Mouse (Mus musculus) left cerebral cortex, postnatal 10 days (tissue): Measurements from ENCODE around the gene Mtss1l. TPM values are rescaled to one million over a fixed set of nuclear protein-coding genes. Genes with fewer than 3 reads are reported as not detected.
"Not testable (repeated sequence)": the region's sequence is repeated elsewhere in the genome, so short reads cannot be mapped to it uniquely, and the experiment has no call there.

Experiments
- DNase-seq, 2 experiments: peaks; one replicate each; pipeline ENCODE4 v3.0.0; 2021 to 2022; ENCODE audit warnings: low spot score in 2 of 2, mixed read lengths in 1 of 2; ENCODE audit errors: extremely low spot score in 1 of 2
- intact Hi-C: fragments of 180-260 bp; cut with DNase I; formaldehyde crosslinking; loops from one replicate; pipeline ENCODE4 v1.15.1; 2025
- total RNA-seq, 2 experiments: library from RNA; stranded (reverse); gene quantifications; 2 replicates each; pipeline ENCODE4 v1.2.3; 2021

The Mtss1l gene
- total RNA-seq, 2 experiments from 2014 or later, result 214 to 236 TPM

- intact Hi-C loops, result no loop called here
- DNase-seq, result peak in 1 of 2 experiments; percentile 88
These were observed 39.9 kb downstream of the Mtss1l start for GRCm38 (mm10) chr8:110761185-110761584.

DNA sequence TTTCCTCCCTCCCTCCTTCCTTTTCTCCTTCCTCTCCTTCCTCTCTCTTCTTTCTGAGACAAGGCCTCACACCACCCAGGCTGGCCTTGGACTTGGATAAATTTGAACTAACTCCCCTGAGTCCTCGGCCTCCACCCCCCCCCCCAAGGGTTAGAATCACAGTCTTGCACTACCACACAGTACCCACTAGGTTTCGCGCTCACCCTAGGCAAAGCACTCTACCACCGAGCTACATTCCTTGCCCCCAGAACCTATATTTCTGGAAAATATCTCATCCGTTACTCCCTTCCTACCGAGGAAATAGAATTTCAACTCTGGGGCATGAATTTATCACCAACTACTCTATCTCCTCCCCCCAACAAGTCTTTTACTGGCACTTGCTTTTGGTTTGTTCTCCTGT lies 40.7 kb downstream of the Mtss1l start:
- no peak for DNase-seq
- intact Hi-C loops, result no loop called here

DNA sequence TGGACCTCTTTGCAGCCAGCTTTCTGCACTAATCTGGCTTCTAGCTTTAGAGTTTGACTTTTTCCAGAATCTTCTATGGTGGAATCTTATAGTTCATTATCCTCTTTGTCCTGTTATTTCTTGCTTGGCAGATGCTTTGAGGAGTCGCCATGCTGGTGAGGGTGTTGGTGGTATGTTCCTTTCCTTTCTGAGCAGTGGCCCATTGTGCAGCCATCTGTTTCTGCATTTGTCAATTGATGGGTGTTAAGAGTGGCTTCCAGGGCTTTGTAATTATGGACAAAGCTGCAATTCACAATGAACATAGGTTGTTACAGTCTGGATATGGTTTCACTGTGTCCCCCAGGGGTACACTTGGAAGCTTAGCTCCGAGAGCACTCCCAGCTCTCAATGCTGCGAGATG lies 43.4 kb downstream of the Mtss1l start:
- intact Hi-C loops, result no loop called here
- no peak for DNase-seq

DNA sequence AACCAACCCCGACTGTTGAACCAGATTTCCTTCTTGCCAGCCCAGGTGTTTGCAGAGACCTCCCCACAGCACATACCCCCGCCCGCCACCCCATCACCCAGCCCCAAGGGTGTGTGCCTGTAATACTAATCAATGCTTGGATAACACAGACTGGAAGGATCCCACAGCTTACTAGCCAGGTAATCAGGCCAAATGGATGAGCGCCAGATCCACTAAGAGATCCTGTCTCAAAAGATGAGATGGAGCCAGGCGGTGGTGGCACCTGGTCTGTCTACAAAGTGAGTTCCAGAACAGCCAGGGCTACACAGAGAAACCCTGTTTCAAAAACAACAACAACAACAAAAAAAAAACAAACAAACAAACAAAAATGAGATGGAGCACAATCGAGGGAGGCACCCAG lies 46.0 kb downstream of the Mtss1l start:
- no peak for DNase-seq
- intact Hi-C loops, result no loop called here

DNA sequence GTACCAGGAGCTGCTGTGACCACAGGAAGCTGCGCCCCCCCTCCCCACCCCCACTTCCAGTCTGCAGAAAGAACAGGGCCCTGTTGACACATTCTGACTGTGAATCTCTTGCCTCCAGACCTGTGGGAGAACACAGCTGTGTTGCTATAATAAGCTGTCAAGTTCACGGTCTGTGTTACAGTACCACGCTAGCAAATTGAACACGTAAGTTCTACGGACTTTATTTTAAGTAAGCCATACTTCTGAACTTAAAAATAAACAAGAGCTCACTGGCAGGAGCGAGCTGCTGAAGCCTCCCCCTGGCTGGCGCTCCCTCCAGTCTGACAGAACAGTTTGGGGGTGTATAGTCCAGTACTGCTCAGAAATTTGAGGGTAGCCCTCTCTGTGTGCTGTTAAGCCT lies 51.2 kb downstream of the Mtss1l start:
- DNase-seq, result no peak
- intact Hi-C loops, result no loop called here

- no peak for DNase-seq
- intact Hi-C loops, result no loop called here
These were observed 52.8 kb downstream of the Mtss1l start for GRCm38 (mm10) chr8:110774047-110774446.

GRCm38 (mm10) chr8:110774725-110775124 lies 53.4 kb downstream of the Mtss1l start:
- intact Hi-C loops, result no loop called here
- DNase-seq, result no peak

- intact Hi-C loops, result no loop called here
- DNase-seq, result no peak
These were observed 54.0 kb downstream of the Mtss1l start for GRCm38 (mm10) chr8:110775316-110775715.

DNA sequence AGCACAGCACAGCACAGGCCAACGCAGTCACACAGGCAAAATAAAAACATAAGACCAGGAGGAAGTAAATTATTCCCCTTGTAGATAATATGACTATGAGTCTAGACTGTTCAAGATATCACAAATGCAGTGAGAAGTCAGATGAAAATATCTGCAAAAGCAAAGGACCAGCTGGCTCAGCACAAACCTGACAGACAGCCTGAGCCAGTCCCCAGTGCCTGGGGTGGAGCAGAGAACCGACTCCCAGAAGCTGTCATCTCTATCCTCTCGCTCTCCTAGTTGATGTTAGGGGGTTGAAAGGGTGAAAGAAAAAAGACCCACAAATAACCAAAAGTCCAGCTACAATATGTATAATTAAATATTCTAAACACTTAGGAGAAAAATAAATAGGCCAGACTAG lies 54.4 kb downstream of the Mtss1l start:
- DNase-seq, result no peak
- intact Hi-C loops, result no loop called here

GRCm38 (mm10) chr8:110776335-110776734 lies 55.1 kb downstream of the Mtss1l start:
- no peak for DNase-seq
- intact Hi-C loops, result no loop called here

- no peak for DNase-seq
- intact Hi-C loops, result no loop called here
These were observed 58.8 kb downstream of the Mtss1l start for GRCm38 (mm10) chr8:110779924-110780718.

GRCm38 (mm10) chr8:110785366-110785765 lies 64.1 kb downstream of the Mtss1l start:
- intact Hi-C loops, result no loop called here
- DNase-seq, result no peak

- intact Hi-C loops, result not testable (repeated sequence)
These were observed 65.2 kb downstream of the Mtss1l start for GRCm38 (mm10) chr8:110786501-110786900.

DNA sequence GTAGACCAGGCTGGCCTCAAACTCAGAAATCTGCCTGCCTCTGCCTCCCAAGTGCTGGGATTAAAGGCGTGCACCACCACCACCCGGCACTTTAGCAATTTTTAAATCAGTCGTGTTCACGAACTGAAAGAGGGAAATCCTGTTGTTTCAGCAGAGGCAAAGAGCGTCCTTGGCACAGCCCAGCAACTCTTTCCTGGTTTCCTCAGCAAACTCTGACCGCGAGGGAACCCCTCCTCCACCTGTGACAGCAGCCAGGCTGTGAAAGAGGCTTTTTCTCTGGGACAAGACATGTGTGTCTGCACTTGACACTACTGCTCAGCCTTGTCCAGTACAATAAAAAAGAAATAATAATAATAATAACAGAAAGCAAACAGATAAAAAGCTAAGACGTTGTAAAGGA lies 65.7 kb downstream of the Mtss1l start:
- intact Hi-C loops, result no loop called here
- no peak for DNase-seq

More at GRCm38 (mm10) chr8:110786501-110786900, 65.2 kb downstream of the Mtss1l start:
- not testable (repeated sequence) for DNase-seq

DNA sequence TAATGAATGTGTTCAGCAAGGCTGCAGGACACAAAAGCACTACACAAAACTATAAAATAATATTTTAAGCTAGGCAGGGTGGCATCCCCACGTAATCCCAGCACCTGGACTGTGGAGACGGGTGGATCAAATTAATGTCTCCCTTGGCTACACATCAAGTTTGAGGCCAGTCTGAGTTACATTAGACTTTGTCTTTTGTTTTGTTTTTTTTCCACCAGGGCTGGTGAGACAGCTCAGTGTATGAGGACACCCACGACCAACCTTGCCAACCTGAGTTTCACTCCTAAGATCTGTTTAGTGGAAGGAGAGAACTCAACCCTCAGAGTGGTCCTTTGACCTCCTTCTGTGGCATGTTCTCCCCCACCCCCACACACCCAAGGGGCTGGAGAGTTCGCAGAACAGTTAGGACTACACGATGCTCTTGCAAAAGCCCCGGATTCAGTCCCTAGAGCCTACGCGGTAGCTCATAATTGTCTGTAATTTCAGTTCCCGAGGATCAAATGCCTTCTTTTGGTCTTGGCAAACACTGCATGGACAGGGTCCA lies 66.2 kb downstream of the Mtss1l start:
- DNase-seq, result no peak
- intact Hi-C loops, result no loop called here

- DNase-seq, result peak in 1 of 2 experiments; percentile 56
These were observed 67.7 kb downstream of the Mtss1l start for GRCm38 (mm10) chr8:110788981-110789380.

DNA sequence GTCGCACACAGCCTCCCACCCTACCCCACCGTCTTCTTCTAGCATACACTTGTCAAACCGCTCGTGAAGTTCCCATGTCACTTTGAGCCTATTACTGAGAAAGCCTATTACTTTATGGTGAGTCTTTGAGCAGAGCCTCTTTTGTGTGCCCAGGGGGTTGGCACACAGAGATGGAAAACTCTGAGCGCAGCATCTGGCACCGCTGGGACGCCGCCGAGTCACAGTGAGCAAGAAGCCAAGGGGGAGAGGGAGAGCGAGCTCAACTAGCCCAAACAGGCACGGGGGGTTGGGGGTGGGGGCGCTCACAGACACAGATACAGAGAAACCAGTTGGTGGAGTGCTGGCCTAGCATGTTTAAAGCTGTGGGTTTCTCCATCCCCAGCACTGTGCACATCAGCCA lies 68.3 kb downstream of the Mtss1l start:
- intact Hi-C loops, result no loop called here
- no peak for DNase-seq

More at GRCm38 (mm10) chr8:110788981-110789380, 67.7 kb downstream of the Mtss1l start:
- intact Hi-C loops, result no loop called here

- DNase-seq, result no peak
- intact Hi-C loops, result no loop called here
These were observed 69.0 kb downstream of the Mtss1l start for GRCm38 (mm10) chr8:110790270-110790669.
